Mouse (Mus musculus) liver (tissue): ENCODE results near the gene Gm17364.
A peak's percentile ranks its signal among the peaks of the same experiment; 100 is the strongest.
"Not testable (repeated sequence)": the region's sequence is repeated elsewhere in the genome, so short reads cannot be mapped to it uniquely, and the experiment has no call there.

ENCODE experiments used
- DNase-seq: peaks from one replicate; pipeline ENCODE4 v3.0.0-alpha.2; 2020; ENCODE audit warnings: mixed read lengths

The Gm17364 gene

DNA sequence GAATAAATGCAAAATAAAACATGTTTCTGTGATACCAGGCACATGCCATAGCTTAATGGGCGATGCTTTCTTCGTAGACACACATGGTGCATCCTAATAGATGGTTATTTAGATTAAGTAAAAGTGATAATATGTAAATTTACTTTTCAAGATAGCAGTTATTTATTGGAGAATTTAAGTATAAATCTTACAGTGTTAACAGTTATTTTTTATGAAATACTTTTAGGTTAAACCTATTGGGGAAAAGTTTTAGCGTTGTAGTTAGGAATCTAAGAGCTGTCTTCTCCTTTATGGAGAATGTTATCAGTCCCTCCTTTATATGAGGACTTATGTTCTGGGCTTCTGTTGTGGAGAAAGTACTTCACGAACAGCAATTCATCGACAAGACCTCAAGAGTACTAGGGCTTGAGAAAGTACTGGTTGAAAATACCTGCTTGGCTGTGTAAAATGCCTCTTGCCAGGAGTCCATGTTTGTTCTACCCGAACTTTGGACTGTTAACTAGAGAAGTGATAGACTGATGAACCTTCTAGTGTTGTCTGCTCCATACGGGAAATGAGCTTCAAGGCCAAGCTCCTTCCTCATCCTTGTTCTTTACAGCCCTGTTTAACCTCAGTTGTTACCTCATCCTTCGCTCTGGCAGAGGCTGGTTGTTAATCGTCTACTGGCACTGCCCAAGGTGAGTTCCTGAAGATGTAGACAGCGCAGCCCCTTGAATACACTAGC lies at the start of gene Gm17364:
TSS of gene Gm17364 (minus strand) at position 51 of the 724 bp plus-strand sequence.
- no peak for DNase-seq

DNA sequence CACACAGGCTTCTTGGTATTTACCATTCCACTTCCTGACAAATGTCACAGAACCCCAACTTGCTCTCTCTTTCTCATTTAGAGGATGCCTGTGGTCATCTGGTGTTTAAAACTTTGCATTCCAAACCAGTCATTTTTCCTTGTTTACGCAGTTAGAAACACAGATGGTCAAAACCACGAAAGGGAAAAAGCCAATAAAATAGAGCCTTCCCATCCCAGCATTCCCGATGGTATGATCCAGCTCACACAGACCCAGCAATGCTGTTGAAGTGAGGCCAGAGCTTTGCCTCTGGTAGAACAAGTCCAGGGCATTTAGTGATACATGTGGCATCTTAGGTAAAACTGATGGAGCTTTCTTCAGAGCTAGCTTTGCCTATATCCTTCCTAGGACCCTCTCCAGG lies 47.7 kb upstream of the Gm17364 start:
- DNase-seq: no peak

DNA sequence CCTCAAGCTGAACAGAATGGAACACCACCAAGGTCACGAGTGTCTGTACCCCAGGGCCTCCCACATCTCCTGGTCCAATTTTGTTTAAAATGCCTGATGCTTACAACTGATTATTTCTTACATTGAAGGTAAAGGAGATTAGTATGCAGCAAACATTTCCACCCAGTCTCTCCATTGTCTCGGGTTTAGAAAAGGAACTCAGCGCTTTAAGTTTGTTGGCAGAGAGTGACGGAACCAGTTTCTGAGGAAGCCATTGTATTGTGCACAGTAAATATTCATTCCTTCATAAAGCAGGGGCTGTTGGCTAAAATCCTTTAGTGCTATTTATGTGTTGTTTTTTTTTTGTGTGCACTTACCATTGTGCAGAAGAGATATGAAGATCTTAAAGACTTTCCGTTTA lies 47.0 kb upstream of the Gm17364 start:
- DNase-seq: no peak

DNA sequence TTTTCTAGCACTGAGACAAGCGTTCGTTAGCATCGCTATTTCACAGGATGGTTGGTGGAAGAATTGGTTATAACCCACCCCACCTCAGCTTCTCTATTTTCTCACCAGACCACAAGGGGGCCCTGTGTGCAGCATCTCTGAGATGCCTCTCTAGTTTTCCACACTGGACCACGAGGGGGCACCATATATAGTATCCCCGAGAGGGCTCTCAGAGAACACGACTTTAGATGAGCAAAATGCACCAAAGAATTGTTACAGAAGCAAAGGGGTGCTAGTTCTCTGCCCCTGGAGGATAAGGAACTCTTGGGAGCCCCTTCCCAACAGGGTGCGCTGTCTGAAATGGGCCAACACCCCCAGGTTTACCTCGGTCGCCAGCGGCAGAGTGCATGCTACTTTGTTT lies 28.9 kb upstream of the Gm17364 start:
- peak; percentile 70 for DNase-seq

GRCm38 (mm10) chr13:41300037-41300436 lies 26.3 kb upstream of the Gm17364 start:
- DNase-seq: no peak

DNA sequence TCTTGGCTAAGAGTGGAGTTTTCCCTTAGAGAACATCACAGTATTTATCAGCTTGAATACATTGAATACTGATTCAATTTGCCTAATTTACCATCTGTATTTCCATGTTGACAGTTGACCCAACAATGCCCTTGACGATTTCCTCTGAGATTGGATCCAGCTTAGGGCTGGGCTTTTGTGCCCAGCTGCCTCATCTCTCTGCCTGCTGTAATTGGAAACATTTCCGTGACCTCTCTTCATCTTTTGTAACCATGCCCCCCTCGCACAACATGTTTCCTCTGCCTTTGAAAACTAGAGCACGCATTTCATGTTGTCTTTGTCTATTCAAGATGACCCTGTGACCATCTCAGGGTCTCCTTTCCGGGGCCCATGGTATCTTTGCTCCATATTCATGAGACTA lies 25.2 kb upstream of the Gm17364 start:
- no peak for DNase-seq

GRCm38 (mm10) chr13:41298533-41298932 lies 24.8 kb upstream of the Gm17364 start:
- no peak for DNase-seq

- DNase-seq: no peak
These were observed 22.6 kb upstream of the Gm17364 start for GRCm38 (mm10) chr13:41296396-41296795.

DNA sequence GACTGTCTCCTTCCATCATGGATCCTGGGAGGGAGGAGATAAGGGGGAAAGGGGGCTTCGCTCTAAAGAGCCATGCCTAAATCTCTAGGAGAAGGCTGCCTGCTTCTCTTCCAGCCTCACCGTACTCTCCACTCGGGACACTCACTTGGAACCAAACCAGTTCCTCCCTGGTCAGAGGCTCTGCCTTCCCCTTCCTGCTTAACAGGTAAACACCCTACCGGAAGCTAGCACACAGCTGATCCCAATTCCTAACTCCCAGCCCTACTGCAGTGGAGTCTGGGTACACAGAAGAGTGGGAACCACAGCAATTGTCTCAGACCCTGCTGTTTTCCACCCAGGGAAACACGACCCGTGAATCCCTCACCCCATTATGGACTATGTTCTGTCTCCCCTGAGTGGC lies 22.1 kb upstream of the Gm17364 start:
- no peak for DNase-seq

GRCm38 (mm10) chr13:41293595-41293994 lies 19.8 kb upstream of the Gm17364 start:
- no peak for DNase-seq

GRCm38 (mm10) chr13:41291466-41291974 lies 17.7 kb upstream of the Gm17364 start:
- no peak for DNase-seq

GRCm38 (mm10) chr13:41286285-41286684 lies 12.5 kb upstream of the Gm17364 start:
- no peak for DNase-seq

DNA sequence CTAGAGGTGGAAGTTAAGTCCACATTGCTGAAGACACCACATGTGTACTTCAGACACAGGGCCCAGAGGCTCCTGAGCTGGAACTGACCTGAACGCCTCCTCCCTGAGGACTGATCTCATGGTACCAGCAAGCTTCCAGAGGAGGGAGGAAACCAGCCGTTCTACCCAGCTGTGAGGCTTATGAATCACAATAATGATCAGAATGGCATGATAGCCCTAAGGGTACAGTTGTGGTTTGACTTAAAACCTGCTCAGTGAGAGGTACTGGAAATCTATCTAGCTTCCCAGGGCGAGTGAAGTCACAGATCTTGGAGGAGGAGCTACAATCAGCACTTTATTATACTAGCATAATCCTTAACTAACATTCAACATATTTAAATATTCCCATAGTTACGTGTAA lies 11.7 kb upstream of the Gm17364 start:
- DNase-seq: no peak

- DNase-seq: peak; percentile 59
These were observed 9.5 kb upstream of the Gm17364 start for GRCm38 (mm10) chr13:41283256-41283655.

GRCm38 (mm10) chr13:41280696-41281095 lies 6.9 kb upstream of the Gm17364 start:
- DNase-seq: no peak

DNA sequence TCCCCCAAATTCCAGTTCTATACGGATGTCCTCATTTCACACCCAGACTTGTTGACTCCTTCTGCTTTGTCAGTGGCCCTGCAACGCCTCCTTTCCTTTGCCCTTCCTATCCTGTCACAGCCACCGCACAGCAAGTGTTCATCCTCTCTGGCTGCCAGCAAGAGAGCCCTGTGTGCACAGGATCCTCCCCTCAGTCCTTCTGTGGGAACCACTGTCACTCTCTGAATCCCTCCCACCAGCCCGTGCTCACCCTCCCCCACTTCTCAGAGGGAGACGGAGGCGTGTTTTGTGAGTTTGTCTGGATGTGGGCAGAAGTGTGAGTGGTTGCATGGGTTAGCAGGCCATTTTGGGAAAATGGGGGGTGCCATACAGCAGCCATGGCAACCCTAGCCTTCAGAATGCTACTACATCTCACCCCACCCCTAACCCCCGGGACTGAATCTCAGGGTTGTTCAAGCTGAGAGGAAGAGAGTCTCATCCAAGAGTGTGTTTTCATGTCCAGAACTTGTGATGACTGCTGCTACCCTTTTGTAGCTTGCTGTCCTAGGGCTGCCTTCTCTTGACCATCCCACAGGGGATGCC lies 5.9 kb downstream of the Gm17364 start:
- peak; percentile 6 for DNase-seq

GRCm38 (mm10) chr13:41263304-41264006 lies 10.3 kb downstream of the Gm17364 start:
- DNase-seq: no peak

GRCm38 (mm10) chr13:41261617-41262016 lies 12.2 kb downstream of the Gm17364 start:
- not testable (repeated sequence) for DNase-seq

DNA sequence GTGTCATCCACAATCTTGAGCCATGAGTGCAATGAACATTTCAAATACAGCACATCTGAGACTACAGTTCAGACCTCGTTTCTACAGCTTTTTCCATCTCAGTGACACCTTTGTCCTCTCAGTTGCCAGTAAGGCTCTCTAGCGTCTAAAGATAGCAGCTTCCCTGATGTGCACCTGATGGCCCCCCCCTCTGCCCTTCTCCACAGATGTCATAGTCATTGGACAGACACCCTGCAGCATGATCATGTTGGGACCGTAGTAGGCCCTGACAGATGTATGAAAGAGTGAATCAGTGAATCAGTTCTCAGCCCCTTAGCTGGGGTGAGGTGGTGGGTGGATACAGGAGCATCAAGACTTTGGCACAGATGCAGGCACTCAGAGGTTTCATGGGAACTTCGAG lies 15.9 kb downstream of the Gm17364 start:
- DNase-seq: no peak

DNA sequence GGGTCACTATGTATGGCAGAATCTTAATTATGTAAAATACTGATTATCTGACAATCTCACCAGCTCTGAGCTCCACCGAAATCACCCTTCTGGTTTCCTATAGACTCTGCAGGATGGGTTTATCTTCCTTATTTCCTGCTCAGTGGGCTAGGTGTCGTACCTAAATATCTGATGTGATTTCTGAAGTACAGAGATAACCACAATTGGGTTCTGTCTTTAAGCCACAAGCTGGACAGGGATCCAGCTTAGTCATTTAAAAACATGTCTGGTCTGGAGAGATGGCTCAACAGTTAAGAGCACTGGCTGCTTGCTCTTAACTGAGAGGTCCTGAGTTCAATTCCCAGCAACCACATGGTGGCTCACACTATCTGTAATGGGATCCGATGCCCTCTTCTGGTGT lies 16.8 kb downstream of the Gm17364 start:
- DNase-seq: no peak

- no peak for DNase-seq
These were observed 17.7 kb downstream of the Gm17364 start for GRCm38 (mm10) chr13:41256126-41256525.

- no peak for DNase-seq
These were observed 21.0 kb downstream of the Gm17364 start for GRCm38 (mm10) chr13:41252736-41253135.

GRCm38 (mm10) chr13:41252141-41252540 lies 21.6 kb downstream of the Gm17364 start:
- DNase-seq: no peak

DNA sequence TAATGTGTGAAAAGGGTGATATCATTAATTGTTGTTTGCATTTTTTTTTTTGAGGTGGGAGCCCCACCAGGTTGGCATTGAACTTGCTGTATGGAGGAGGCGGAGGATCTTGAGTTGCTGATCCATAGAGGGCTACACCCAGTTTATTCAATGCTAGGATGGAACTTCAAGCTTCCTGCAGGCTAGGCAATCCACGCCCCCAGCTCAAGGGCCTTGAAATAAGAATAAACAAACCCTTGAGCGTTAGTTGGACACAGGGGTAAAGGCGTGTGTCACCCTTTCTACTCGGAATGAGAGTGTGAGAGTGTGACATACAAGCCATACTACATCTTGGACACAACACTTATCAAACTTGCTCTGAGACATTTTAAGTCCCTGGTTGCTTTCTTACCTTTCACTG lies 22.1 kb downstream of the Gm17364 start:
- no peak for DNase-seq
